Mouse (Mus musculus): Measurements from ENCODE around the gene Med9. TPM values are rescaled to one million over a fixed set of nuclear protein-coding genes. Genes with fewer than 3 reads are reported as not detected.

The Med9 gene
- polyA plus RNA-seq, 1 experiment from 2014 or later = 51.8 TPM

Other genes with a start within 250 kb of the Med9 start
- gene Pld6, start 160.6 kb upstream of the Med9 start, polyA plus RNA-seq (2016; fragmentation: Nextera tagmentation; extraction: Ambion mirVana) = 5.3 and 6.5 TPM in 2 replicates
- gene Flcn, start 138.2 kb upstream of the Med9 start, polyA plus RNA-seq (2016; fragmentation: Nextera tagmentation; extraction: Ambion mirVana) = 24.7 and 25.0 TPM in 2 replicates
- 39.4 and 39.9 TPM in 2 replicates for gene Nt5m, start 108.8 kb upstream of the Med9 start, polyA plus RNA-seq (2016; fragmentation: Nextera tagmentation; extraction: Ambion mirVana)
- gene Cops3, start 108.4 kb upstream of the Med9 start, polyA plus RNA-seq (2016; fragmentation: Nextera tagmentation; extraction: Ambion mirVana) = 192 and 210 TPM in 2 replicates
- gene Rasd1, start 16.7 kb downstream of the Med9 start, polyA plus RNA-seq (2016; fragmentation: Nextera tagmentation; extraction: Ambion mirVana) = 12.2 and 17.4 TPM in 2 replicates
- gene Pemt, start 98.3 kb downstream of the Med9 start, polyA plus RNA-seq (2016; fragmentation: Nextera tagmentation; extraction: Ambion mirVana) = 11.6 and 18.2 TPM in 2 replicates
- gene Rai1, start 156.8 kb downstream of the Med9 start, polyA plus RNA-seq (2016; fragmentation: Nextera tagmentation; extraction: Ambion mirVana) = 21.2 and 32.5 TPM in 2 replicates

All from heart, embryonic 10.5 days (tissue).